Mouse (Mus musculus) T-cell, adult 2 months (primary cell): ENCODE data around the gene Olfr642.

ENCODE experiments used
- DNase-seq: peaks from one replicate; pipeline ENCODE4 v3.0.0; 2022; ENCODE audit warnings: low spot score

Gene Olfr642

DNA sequence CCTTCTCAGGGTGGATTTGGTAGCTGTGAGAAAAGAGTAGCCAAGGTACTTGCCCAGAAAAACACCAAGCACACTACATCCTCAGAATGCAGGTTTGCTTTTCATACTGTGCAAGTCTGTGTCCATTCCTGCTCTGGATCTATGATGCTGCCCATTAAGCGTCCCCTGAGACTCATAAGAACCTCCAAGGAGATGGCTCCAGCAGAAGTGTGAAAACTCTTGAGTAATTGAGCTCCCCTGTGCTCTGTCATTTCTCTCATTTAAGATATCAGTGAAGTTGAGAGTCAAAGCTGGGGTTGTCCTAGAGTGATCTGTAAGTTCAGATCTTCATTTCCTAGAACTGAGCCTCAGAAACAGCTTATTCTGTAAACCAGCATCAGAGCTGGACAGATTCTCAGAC, at the start of gene Olfr642:
Olfr642 (minus strand) TSS at position 101 of the 400 bp plus-strand sequence.
- no peak for DNase-seq

DNA sequence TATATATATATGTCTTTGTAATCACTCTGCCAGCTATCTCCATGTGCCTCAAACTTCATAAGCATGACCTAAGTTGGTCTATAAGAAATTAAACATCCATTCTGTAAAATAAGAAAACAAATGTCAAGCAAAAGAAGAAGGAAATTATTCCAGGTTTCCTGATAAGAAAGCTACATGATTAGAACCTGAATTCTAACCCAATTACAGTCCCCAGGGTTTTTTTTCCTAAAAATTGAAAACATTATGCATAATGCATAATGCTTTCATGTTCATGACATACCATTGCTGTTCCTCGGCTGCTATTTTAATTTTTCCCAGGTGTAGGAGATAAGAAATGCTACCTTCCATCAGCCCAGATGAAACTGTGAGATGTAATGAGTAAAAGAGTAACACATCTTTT, 32.9 kb upstream of the Olfr642 start, which contains the start of gene Olfr645:
Olfr645 (minus strand) TSS at position 101 of the 400 bp plus-strand sequence.
- DNase-seq = no peak

DNA sequence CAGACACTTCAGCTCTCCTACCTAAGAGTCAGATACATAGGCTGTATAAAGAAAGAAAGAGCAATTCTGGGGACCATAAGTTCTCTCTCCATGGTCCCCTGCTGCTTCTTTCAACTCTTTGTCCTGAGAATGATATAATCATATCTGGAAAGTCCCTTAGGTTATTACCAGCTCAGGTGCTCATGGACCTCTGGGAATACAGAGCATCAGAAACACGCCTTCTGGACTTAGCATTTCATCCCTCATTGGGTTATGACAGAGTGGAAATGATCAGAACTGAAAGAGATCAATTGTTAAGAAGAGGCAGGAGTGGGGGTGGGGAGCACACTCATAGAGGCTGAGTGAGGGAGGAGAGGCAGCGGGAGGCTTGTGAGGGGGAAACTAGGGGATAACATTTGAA, 19.3 kb upstream of the Olfr642 start, which contains the start of gene Olfr644:
Olfr644 (minus strand) TSS at position 101 of the 400 bp plus-strand sequence.
- DNase-seq = no peak

DNA sequence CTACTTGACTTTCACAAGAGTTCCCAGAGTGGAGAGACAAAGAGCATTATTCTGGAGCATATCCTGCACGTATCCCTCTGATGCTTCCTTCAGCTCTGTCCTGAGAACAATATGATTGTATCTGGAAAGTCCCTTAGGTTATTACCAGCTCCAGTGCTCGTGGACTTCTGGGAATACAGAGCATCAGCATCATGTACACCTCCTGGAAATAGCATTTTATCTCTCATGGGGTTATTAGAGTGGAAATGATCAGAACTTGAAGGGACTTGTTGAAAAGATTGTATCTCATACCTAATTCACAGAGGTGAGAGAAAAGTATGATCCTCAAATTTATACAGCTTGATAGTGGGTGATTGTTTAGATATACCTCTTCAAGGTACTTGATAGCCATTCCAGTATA, 8.9 kb upstream of the Olfr642 start, which contains the start of gene 4930516K23Rik:
4930516K23Rik (minus strand) TSS at position 101 of the 400 bp plus-strand sequence.
- DNase-seq = no peak

DNA sequence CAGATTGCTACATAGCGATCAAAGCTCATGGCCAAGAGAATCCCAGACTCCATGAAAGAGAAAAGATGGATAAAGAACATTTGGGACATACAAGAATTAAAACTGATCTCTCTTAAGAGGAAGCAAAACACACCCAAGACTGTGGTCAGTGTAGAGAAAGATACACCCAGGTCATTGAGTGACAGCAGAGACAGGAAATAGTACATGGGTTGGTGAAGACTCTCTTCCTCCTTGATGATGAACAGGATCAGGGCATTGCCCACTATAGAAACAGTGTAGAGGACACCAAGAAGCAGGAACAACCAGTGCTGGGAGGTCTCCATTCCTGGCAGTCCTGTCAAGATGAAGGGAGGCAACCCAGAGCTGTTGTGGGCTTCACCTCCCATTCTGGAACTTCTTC, 6.7 kb upstream of the Olfr642 start:
- no peak for DNase-seq

DNA sequence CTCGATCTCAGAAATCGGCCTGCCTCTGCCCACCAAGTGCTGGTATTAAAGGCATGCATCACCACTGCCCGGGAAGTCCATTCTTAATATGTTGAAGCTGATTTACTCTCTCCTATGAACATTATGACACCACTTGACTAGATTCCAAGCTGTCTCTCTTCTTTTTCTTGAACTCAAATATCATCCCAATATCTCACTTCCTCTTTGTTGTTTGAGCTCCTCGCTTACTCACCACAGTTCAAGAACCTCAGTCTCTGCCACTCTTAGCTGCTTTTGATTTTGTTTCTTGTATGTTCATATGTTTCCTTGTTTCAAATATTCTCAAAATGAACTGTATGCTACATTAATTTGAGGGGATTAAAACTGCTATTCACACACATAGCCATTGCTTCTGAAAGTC, 1.7 kb downstream of the Olfr642 start:
- no peak for DNase-seq

DNA sequence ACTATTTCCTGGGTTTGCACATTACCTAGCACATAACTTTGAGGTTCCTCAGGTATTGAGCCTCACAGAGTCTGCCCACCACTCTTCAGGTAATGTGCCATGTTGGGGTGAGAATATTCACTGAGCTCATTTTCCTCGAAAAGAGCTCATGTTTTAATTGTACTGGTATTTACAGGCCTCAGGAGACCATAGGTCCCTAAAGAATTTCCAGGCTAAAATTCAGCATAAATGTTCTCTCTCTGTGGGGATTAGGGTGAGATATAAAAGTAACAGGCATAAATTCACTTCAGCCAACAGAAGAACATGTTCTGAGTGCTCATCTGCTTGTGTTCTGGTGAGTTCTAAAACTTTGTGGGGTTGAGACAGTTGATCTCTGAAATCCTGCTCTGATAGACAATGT, 17.3 kb downstream of the Olfr642 start, which contains the start of gene Olfr641:
Olfr641 (plus strand) TSS at position 301 of the 400 bp plus-strand sequence.
- DNase-seq = no peak

DNA sequence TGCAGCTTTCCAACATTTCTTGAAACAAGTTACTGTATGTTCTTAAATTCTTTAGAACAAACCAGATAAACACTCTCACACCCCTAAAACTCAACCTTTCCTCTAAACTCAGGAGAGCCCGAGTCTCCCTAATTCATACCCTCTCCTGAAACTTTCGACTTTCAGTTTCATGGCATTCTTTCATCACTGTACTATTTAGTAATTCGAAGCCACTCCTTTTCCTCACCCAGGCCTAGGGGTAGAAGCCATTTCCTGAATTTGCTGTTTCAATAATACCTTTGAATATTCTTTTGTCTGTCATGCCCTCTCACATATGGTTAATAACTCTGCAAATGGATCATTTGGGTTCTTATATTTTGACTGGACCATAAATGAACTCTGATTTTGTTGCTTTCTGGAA, 25.5 kb downstream of the Olfr642 start:
- DNase-seq = no peak

DNA sequence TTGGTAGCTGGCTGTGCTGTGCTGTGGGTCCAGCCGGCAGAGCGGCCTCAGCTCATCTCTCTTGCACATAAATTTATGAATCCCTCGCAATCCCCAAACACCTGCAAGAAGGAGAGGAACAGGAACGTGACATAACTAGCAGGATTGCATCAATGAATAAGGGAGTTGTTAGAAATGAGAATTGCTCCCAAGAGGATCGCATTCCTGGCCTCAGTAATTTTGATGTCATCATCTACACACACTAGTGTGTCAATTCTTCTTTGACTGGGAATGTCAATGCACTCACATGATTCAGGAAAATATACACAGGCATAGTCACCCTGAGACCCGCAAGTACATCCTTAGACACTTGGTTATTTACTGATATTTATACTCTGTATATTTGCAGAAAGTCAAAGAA, 27.0 kb downstream of the Olfr642 start, which contains the start of gene Olfr640:
Olfr640 (minus strand) TSS at position 101 of the 400 bp plus-strand sequence.
- no peak for DNase-seq

DNA sequence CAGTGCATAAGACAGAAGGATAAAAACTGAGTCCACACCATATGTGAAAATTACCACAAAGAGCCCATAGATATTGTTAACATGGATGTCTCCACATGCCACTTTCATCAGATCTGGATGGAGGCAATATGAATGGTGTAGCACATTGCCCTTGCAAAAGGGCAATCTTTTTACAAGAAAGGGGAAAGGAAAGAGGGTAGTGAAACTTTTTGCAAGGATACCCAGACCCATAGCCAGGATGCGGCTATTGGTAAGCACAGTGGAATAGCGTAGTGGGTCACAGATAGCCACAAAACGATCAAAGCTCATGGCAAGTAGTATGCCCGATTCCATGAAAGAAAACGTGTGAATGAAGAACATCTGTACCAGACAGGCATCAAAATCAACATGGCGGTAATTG, 30.8 kb downstream of the Olfr642 start:
- no peak for DNase-seq

DNA sequence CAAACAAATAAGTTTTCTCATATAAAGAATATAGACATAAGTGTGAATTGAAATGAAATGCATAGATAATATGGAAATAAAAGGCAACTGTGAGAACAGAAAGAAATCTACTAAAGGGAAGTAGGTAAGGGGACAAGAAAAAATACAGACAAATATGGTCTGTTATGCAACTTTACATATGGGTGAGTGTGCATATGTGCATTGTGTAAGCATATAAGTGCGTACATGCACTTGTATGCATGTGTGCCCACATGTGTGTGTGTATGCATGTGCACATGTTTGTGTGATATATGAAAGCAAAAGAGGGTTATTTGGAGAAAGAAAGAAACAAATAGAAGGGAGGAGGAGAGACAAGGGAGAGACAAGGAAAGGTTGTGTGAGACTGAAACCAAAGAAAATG, 33.5 kb downstream of the Olfr642 start:
- DNase-seq = no peak

DNA sequence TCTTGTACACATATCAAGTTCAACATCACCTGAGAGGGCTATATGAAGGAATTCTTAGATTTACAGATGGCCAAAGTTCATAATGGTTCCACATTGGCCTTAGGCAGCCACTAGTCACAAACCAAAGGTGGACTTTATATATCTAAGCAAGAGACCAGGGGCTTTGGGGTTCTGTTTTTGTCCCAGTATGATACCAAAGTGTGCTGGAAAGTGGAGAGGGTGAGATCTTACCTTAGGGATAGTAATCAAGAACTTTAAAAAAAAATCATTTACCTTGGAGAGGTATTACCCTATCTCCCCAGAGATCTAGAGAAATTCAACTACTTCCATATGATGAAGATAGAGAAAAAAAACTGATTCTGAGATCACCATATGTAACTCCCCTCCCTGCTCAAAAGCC, 35.3 kb downstream of the Olfr642 start, which contains the start of gene Olfr639:
Olfr639 (minus strand) TSS at position 101 of the 400 bp plus-strand sequence.
- no peak for DNase-seq

DNA sequence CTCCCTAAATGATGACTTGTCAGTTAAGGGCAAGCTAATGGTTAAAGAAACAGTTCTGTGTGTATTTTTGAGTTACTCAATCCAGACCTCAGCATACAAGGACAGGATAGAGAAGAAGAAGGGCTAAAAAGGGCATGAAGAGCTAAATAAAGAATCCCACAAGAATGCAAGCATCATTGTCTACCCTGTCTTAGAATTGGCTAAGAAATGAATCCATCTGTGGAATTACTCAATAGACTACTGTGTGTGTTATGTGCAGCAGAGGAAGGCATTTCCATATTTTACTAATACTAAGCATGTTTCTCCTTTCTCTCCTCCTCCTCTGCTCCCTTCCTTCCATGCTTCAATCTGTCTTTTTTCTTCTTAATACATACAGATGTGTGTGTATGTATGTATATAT, 53.3 kb downstream of the Olfr642 start:
- no peak for DNase-seq

DNA sequence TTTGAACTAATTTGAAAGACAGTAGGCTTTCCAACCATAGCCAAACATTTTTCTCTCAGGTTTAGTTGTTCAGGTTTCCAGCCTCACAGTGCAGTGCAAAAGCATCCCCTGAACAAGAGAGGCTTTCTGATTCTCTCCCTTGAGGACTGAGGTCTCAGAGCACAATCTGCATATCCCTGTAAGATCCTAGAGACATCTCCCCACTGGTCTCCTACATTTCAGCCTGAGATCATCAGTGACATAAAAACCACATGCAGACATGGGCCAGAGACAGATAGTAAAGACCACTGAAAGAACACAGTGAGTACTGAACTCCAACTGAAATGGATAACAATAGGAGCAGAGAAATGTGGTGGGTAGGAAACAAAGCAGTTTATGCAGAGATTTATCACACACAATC, 54.0 kb downstream of the Olfr642 start, which contains the start of gene Olfr638:
Olfr638 (plus strand) TSS at position 301 of the 400 bp plus-strand sequence.
- DNase-seq = no peak
